Mouse (Mus musculus) CH12.LX (cell line): ENCODE data around the gene Gse1.
A peak's percentile ranks its signal among the peaks of the same experiment; 100 is the strongest.

Experiments used
- CTCF ChIP-seq, 2 experiments: IDR thresholded peaks in 1 of 2; conservative IDR thresholded peaks in 1 of 2; 2 replicates each; pipeline ENCODE4 v1.5.1; 2011 to 2012; ENCODE audit warnings: low read depth in 2 of 2, low read length in 2 of 2, improper control_type of control experiment in 1 of 2, inconsistent platforms in 1 of 2, mild to moderate bottlenecking in 1 of 2, moderate library complexity in 1 of 2
- EP300 ChIP-seq: IDR thresholded peaks from 2 replicates; pipeline ENCODE4 v1.6.1; 2011; ENCODE audit warnings: low read length, improper control_type of control experiment
- GABPA ChIP-seq: IDR thresholded peaks from 2 replicates; pipeline ENCODE4 v1.6.1; 2012; ENCODE audit warnings: low read depth, low read length, improper control_type of control experiment, inconsistent platforms; ENCODE audit not compliant: insufficient replicate concordance
- JUN ChIP-seq: IDR thresholded peaks from 2 replicates; pipeline ENCODE4 v1.6.1; 2011; ENCODE audit warnings: low read depth, mild to moderate bottlenecking, low read length, improper control_type of control experiment, moderate library complexity; ENCODE audit not compliant: insufficient read depth
- MAFK ChIP-seq: IDR thresholded peaks from 2 replicates; pipeline ENCODE4 v1.6.1; 2011; ENCODE audit warnings: low read length, improper control_type of control experiment; ENCODE audit not compliant: insufficient replicate concordance
- MAX ChIP-seq: IDR thresholded peaks from 2 replicates; pipeline ENCODE4 v1.6.1; 2011; ENCODE audit warnings: low read length, improper control_type of control experiment
- NELFE ChIP-seq: IDR thresholded peaks from 2 replicates; pipeline ENCODE4 v1.6.1; 2011; ENCODE audit warnings: low read depth, low read length, improper control_type of control experiment
- NRF1 ChIP-seq: IDR thresholded peaks from 2 replicates; pipeline ENCODE4 v1.6.1; 2014; ENCODE audit warnings: low read depth, mild to moderate bottlenecking, inconsistent platforms, low read length, improper control_type of control experiment, moderate library complexity
- POLR2A ChIP-seq: IDR thresholded peaks from 2 replicates; pipeline ENCODE4 v1.6.1; 2011; ENCODE audit warnings: low read depth, mild to moderate bottlenecking, improper control_type of control experiment, low read length
- RCOR1 ChIP-seq: conservative IDR thresholded peaks from 2 replicates; pipeline ENCODE4 v1.6.1; 2012; ENCODE audit warnings: low read depth, mild to moderate bottlenecking, inconsistent platforms, low read length, improper control_type of control experiment
- ZC3H11A ChIP-seq: IDR thresholded peaks from 2 replicates; pipeline ENCODE4 v1.6.1; 2012; ENCODE audit warnings: low read depth, mild to moderate bottlenecking, inconsistent platforms, low read length, improper control_type of control experiment

DNA sequence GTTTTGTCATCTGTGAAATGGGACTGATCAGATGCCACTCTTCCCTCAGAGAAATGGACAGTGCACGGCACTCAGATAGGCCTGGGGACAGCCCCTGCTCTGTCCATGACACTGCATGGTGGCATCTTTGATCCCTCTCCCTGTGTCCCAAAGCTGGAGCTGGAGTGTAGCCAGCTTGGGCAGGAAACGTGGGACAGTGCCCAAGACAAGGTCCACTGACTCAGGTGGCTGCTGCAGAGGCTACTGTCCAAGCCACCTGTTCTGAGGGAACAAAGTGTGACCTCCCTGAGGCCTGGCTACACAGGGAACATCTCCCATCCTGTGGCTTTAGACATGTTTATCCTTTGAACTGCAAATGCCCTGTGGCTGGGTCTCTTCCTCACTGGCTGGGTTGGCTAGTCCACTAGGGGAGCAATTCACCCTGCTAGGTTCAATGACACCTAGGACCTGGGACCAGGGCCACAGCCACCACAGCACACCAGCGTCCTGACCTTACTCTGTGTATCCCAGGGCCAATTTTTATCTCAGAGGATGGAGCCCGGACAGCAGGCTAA lies 46.3 kb upstream of the Gse1 start:
- TF ChIP-seq NRF1 (no peak), POLR2A (no peak), NELFE (no peak), ZC3H11A (no peak), CTCF (conservative IDR thresholded peaks at IDR 0.05 in 1 of 2, IDR thresholded peaks at IDR 0.05 in 1 of 2; ENCODE audit: low read depth in 2 of 2, low read length in 2 of 2) (peak in 1 of 2 experiments; percentile 16; a peak in 1 of 4 replicates), EP300 (no peak), GABPA (no peak), JUN (no peak), RCOR1 (no peak), MAX (no peak), MAFK (no peak)
